8 mouse cellular contexts compared by ENCODE assay signal in genomic region chrX:95957461-95957860, GRCm38 (mm10). TPM values are rescaled to one million over a fixed set of nuclear protein-coding genes. Genes with fewer than 3 reads are reported as not detected.
DNase-seq lines count a peak whose midpoint lies in the region; ATAC-seq lines count a peak whose summit lies in the region.
"Not testable (repeated sequence)": the region's sequence is repeated elsewhere in the genome, so short reads cannot be mapped to it uniquely, and the experiment has no call there.

No protein-coding gene starts in this region.

- peak overlapping the region in 1 of 2 experiments; percentile 75; a peak in 2 of 4 replicates for H3K4me3 ChIP-seq in ES-E14 (ENCODE audit: insufficient read depth in 1 of 2, low read depth in 1 of 2, low read length in 2 of 2, poor library complexity in 1 of 2, severe bottlenecking in 1 of 2)
- peak overlapping the region; percentile 17; the same call in 1 of the 2 replicates for H3K4me3 ChIP-seq in forebrain, embryonic 14.5 days (ENCODE audit: low read depth, low read length)
- H3K4me3 ChIP-seq in liver, embryonic 12.5 days: peak overlapping the region; percentile 67
- H3K4me3 ChIP-seq in midbrain, embryonic 11.5 days (ENCODE audit: low read depth, low read length): peak overlapping the region; percentile 20; the same call in 1 of the 2 replicates
- H3K4me3 ChIP-seq in stomach, embryonic 14.5 days (ENCODE audit: low read depth, low read length): peak overlapping the region; percentile 17

- intact Hi-C loops in heart, postnatal 10 days (cut with DNase I): loop anchor here (10.0 kb wide), 2 partner anchors 273 to 513 kb away; partner anchors contain the start of gene Amer1

- not testable (repeated sequence) for DNase-seq in ES-E14 (ENCODE audit: low read depth, low spot score); midbrain, embryonic 11.5 days (ENCODE audit: low spot score, missing footprints)
- DNase-seq in cerebellum, postnatal 36 days: peak; percentile 8 to 30
- DNase-seq in forebrain, embryonic 14.5 days (ENCODE audit: low spot score): peak; percentile 1
- DNase-seq in heart, postnatal 10 days: peak; percentile 6 to 12
- peak; percentile 17 for DNase-seq in kidney, adult 18-20 months

- WGBS in forebrain, embryonic 14.5 days: 53% methylated on average over 11 of the region's 11 CpGs
- WGBS in liver, embryonic 12.5 days (ENCODE audit: insufficient replicate concordance): 38% methylated on average over 11 of the region's 11 CpGs
- 44% methylated on average over 11 of the region's 11 CpGs for WGBS in midbrain, embryonic 11.5 days
- 42% methylated on average over 11 of the region's 11 CpGs for WGBS in stomach, embryonic 14.5 days

- H3K36me3 ChIP-seq in ES-E14 (ENCODE audit: control insufficient read depth, insufficient read depth, low read length, poor library complexity, severe bottlenecking); forebrain, embryonic 14.5 days (ENCODE audit: control insufficient read depth, insufficient read depth, low read length); midbrain, embryonic 11.5 days (ENCODE audit: control insufficient read depth, insufficient read depth, low read length); stomach, embryonic 14.5 days (ENCODE audit: control insufficient read depth, insufficient read depth, low read length): not testable (repeated sequence)
- peaks cover 16% of the 10 kb centered on the region for H3K36me3 ChIP-seq in liver, embryonic 12.5 days

- H3K27ac ChIP-seq in ES-E14 (ENCODE audit: insufficient read depth, low read depth, low read length, poor library complexity, severe bottlenecking); forebrain, embryonic 14.5 days (ENCODE audit: low read depth, low read length); midbrain, embryonic 11.5 days (ENCODE audit: low read depth, low read length); stomach, embryonic 14.5 days (ENCODE audit: low read length): not testable (repeated sequence)
- 0 out of 2 replicates have a peak overlapping the region, but pooled peaks have one; percentile 25 for H3K27ac ChIP-seq in liver, embryonic 12.5 days

- in situ Hi-C loops in ES-E14 (cut with MboI; ENCODE audit: low sequenced_read_pairs in 2 of 2, unreplicated experiment in 2 of 2): not testable (repeated sequence)

- not testable (repeated sequence) for H3K27me3 ChIP-seq in forebrain, embryonic 14.5 days (replicated peaks; ENCODE audit: control insufficient read depth, insufficient read depth, low read length); liver, embryonic 12.5 days (replicated peaks); midbrain, embryonic 11.5 days (ENCODE audit: control insufficient read depth, insufficient read depth, low read length); stomach, embryonic 14.5 days (ENCODE audit: control insufficient read depth, insufficient read depth, low read length)

- H3K9ac ChIP-seq in ES-E14 (ENCODE audit: insufficient read depth, low read depth, low read length, poor library complexity, severe bottlenecking): 0 out of 2 replicates have a peak overlapping the region, but pooled peaks have one; percentile 32
- 0 out of 2 replicates have a peak overlapping the region, but pooled peaks have one; percentile 13 for H3K9ac ChIP-seq in forebrain, embryonic 14.5 days (ENCODE audit: low read length)
- 0 out of 2 replicates have a peak overlapping the region, but pooled peaks have one; percentile 17 for H3K9ac ChIP-seq in liver, embryonic 12.5 days
- not testable (repeated sequence) for H3K9ac ChIP-seq in midbrain, embryonic 11.5 days (ENCODE audit: low read length); stomach, embryonic 14.5 days (replicated peaks; ENCODE audit: low read depth, low read length)

- not testable (repeated sequence) for ATAC-seq in forebrain, embryonic 14.5 days; liver, embryonic 12.5 days; stomach, embryonic 14.5 days (ENCODE audit: insufficient number of reproducible peaks, insufficient read depth, low FRiP score, low read depth)
- ATAC-seq in midbrain, embryonic 11.5 days (ENCODE audit: low FRiP score): peak; percentile 19; the same call in 1 of the 2 replicates

- H3K9me3 ChIP-seq in ES-E14 (ENCODE audit: control insufficient read depth, insufficient read depth, low read depth, low read length); forebrain, embryonic 14.5 days (replicated peaks; ENCODE audit: control insufficient read depth, low read length); liver, embryonic 12.5 days (replicated peaks); midbrain, embryonic 11.5 days (ENCODE audit: control insufficient read depth, low read length); stomach, embryonic 14.5 days (ENCODE audit: control insufficient read depth, low read depth, low read length): not testable (repeated sequence)

- H3K4me2 ChIP-seq in forebrain, embryonic 14.5 days (ENCODE audit: low read length): peak overlapping the region; percentile 48
- peak overlapping the region; percentile 61 for H3K4me2 ChIP-seq in liver, embryonic 12.5 days
- peak overlapping the region; percentile 40 for H3K4me2 ChIP-seq in midbrain, embryonic 11.5 days
- peak overlapping the region; percentile 43 for H3K4me2 ChIP-seq in stomach, embryonic 14.5 days (replicated peaks; ENCODE audit: low read depth, low read length)

- not testable (repeated sequence) for H3K4me1 ChIP-seq in ES-E14 (ENCODE audit: control insufficient read depth in 2 of 2, insufficient read depth in 2 of 2, low read length in 2 of 2, poor library complexity in 1 of 2); forebrain, embryonic 14.5 days (ENCODE audit: control insufficient read depth, insufficient read depth, low read length); liver, embryonic 12.5 days; midbrain, embryonic 11.5 days (ENCODE audit: control insufficient read depth, insufficient read depth, low read length); stomach, embryonic 14.5 days (ENCODE audit: control insufficient read depth, insufficient read depth, low read length)

RNA-seq across cellular contexts. Expression of gene Las1l, which starts 0.7 kb away (rescaled TPM):
- total RNA-seq in ES-E14 (2012; rRNA removed): 51.7 and 56.1 TPM in 2 replicates
- 27.6 and 37.9 TPM in 2 replicates for polyA plus RNA-seq in forebrain, embryonic 14.5 days (2014; fragmentation: Nextera tagmentation; extraction: Ambion mirVana)
- total RNA-seq in heart, postnatal 10 days (2021): 10 to 100 TPM; 35.2 to 35.4 TPM
- polyA plus RNA-seq in liver, embryonic 12.5 days (2016; fragmentation: Nextera tagmentation; extraction: Ambion mirVana): 52.8 and 52.9 TPM in 2 replicates
- polyA plus RNA-seq in midbrain, embryonic 11.5 days (2014; fragmentation: Nextera tagmentation; extraction: Ambion mirVana): 40.6 and 46.5 TPM in 2 replicates
- polyA plus RNA-seq in stomach, embryonic 14.5 days (2014; fragmentation: Nextera tagmentation; extraction: Ambion mirVana): 36.6 and 39.6 TPM in 2 replicates
